Mouse (Mus musculus): ENCODE results near the gene Crebbp. TPM values are rescaled to one million over a fixed set of nuclear protein-coding genes. Genes with fewer than 3 reads are reported as not detected.
"Not testable (repeated sequence)": the region's sequence is repeated elsewhere in the genome, so short reads cannot be mapped to it uniquely, and the experiment has no call there.

Crebbp gene
- polyA plus RNA-seq, 1 experiment from 2014 or later, result 19.3 TPM

GRCm38 (mm10) chr16:4097521-4097920 is 116.3 kb downstream of the Crebbp start:
- Histone ChIP-seq H3K27me3 (replicated peaks; ENCODE audit: control insufficient read depth, insufficient read depth, low read length) (no peaks in the 10 kb centered on the region), H3K9me3 (ENCODE audit: control insufficient read depth, low read length) (no peaks in the 10 kb centered on the region), H3K4me3 (ENCODE audit: low read length) (no peak overlapping the region), H3K4me1 (ENCODE audit: control insufficient read depth, insufficient read depth, low read length) (no peaks in the 10 kb centered on the region), H3K4me2 (ENCODE audit: low read depth, low read length) (no peak overlapping the region), H3K9ac (ENCODE audit: low read depth, low read length) (no peak overlapping the region), H3K27ac (ENCODE audit: low read length) (no peak overlapping the region), H3K36me3 (ENCODE audit: control insufficient read depth, insufficient read depth, low read length) (peaks cover 33% of the 10 kb centered on the region)
- 92% methylated on average over 1 of the region's 1 CpGs for WGBS
- no peak for ATAC-seq

- no peaks in the 10 kb centered on the region for H3K9me3 ChIP-seq (ENCODE audit: control insufficient read depth, low read length)
- H3K4me2 ChIP-seq (ENCODE audit: low read depth, low read length), result no peak overlapping the region
- H3K36me3 ChIP-seq (ENCODE audit: control insufficient read depth, insufficient read depth, low read length), result peaks cover 35% of the 10 kb centered on the region
- H3K4me1 ChIP-seq (ENCODE audit: control insufficient read depth, insufficient read depth, low read length), result no peaks in the 10 kb centered on the region
- no peak overlapping the region for H3K4me3 ChIP-seq (ENCODE audit: low read length)
- ATAC-seq, result no peak
- no peak overlapping the region for H3K9ac ChIP-seq (ENCODE audit: low read depth, low read length)
- H3K27ac ChIP-seq (ENCODE audit: low read length), result no peak overlapping the region
- no peaks in the 10 kb centered on the region for H3K27me3 ChIP-seq (replicated peaks; ENCODE audit: control insufficient read depth, insufficient read depth, low read length)
These were observed 116.9 kb downstream of the Crebbp start for GRCm38 (mm10) chr16:4096898-4097297.

- 95% methylated on average over 3 of the region's 3 CpGs for WGBS
- ATAC-seq, result no peak
- Histone ChIP-seq H3K4me1 (ENCODE audit: control insufficient read depth, insufficient read depth, low read length) (no peaks in the 10 kb centered on the region), H3K27ac (ENCODE audit: low read length) (no peak overlapping the region), H3K9ac (ENCODE audit: low read depth, low read length) (no peak overlapping the region), H3K4me3 (ENCODE audit: low read length) (no peak overlapping the region), H3K36me3 (ENCODE audit: control insufficient read depth, insufficient read depth, low read length) (peaks cover 43% of the 10 kb centered on the region), H3K27me3 (replicated peaks; ENCODE audit: control insufficient read depth, insufficient read depth, low read length) (no peaks in the 10 kb centered on the region), H3K4me2 (ENCODE audit: low read depth, low read length) (no peak overlapping the region), H3K9me3 (ENCODE audit: control insufficient read depth, low read length) (no peaks in the 10 kb centered on the region)
These were observed 117.7 kb downstream of the Crebbp start for GRCm38 (mm10) chr16:4096141-4096540.

- Histone ChIP-seq H3K27ac (ENCODE audit: low read length) (no peak overlapping the region), H3K27me3 (replicated peaks; ENCODE audit: control insufficient read depth, insufficient read depth, low read length) (no peaks in the 10 kb centered on the region), H3K4me3 (ENCODE audit: low read length) (no peak overlapping the region), H3K4me1 (ENCODE audit: control insufficient read depth, insufficient read depth, low read length) (no peaks in the 10 kb centered on the region), H3K9ac (ENCODE audit: low read depth, low read length) (no peak overlapping the region), H3K4me2 (ENCODE audit: low read depth, low read length) (no peak overlapping the region), H3K36me3 (ENCODE audit: control insufficient read depth, insufficient read depth, low read length) (peaks cover 61% of the 10 kb centered on the region), H3K9me3 (ENCODE audit: control insufficient read depth, low read length) (no peaks in the 10 kb centered on the region)
- WGBS, result 91% methylated on average over 8 of the region's 8 CpGs
- ATAC-seq, result no peak
These were observed 126.4 kb downstream of the Crebbp start for GRCm38 (mm10) chr16:4087214-4087913.

GRCm38 (mm10) chr16:4085851-4086387 is 127.9 kb downstream of the Crebbp start:
- WGBS, result 93% methylated on average over 9 of the region's 9 CpGs
- no peak overlapping the region for H3K4me2 ChIP-seq (ENCODE audit: low read depth, low read length)
- no peak overlapping the region for H3K27ac ChIP-seq (ENCODE audit: low read length)
- peaks cover 49% of the 10 kb centered on the region for H3K36me3 ChIP-seq (ENCODE audit: control insufficient read depth, insufficient read depth, low read length)
- peak; percentile 55; the same call in 1 of the 2 replicates for ATAC-seq
- H3K9ac ChIP-seq (ENCODE audit: low read depth, low read length), result no peak overlapping the region
- no peaks in the 10 kb centered on the region for H3K27me3 ChIP-seq (replicated peaks; ENCODE audit: control insufficient read depth, insufficient read depth, low read length)
- no peaks in the 10 kb centered on the region for H3K9me3 ChIP-seq (ENCODE audit: control insufficient read depth, low read length)
- H3K4me3 ChIP-seq (ENCODE audit: low read length), result no peak overlapping the region
- H3K4me1 ChIP-seq (ENCODE audit: control insufficient read depth, insufficient read depth, low read length), result no peaks in the 10 kb centered on the region

- ATAC-seq, result no peak
- Histone ChIP-seq H3K4me2 (ENCODE audit: low read depth, low read length) (no peak overlapping the region), H3K9ac (ENCODE audit: low read depth, low read length) (no peak overlapping the region), H3K4me3 (ENCODE audit: low read length) (no peak overlapping the region), H3K27me3 (replicated peaks; ENCODE audit: control insufficient read depth, insufficient read depth, low read length) (no peaks in the 10 kb centered on the region), H3K9me3 (ENCODE audit: control insufficient read depth, low read length) (no peaks in the 10 kb centered on the region), H3K27ac (ENCODE audit: low read length) (no peak overlapping the region), H3K36me3 (ENCODE audit: control insufficient read depth, insufficient read depth, low read length) (peaks cover 40% of the 10 kb centered on the region), H3K4me1 (ENCODE audit: control insufficient read depth, insufficient read depth, low read length) (no peaks in the 10 kb centered on the region)
- WGBS, result 95% methylated on average over 7 of the region's 7 CpGs
These were observed 128.7 kb downstream of the Crebbp start for GRCm38 (mm10) chr16:4085051-4085450.

GRCm38 (mm10) chr16:4080419-4080818 is 133.4 kb downstream of the Crebbp start:
- not testable (repeated sequence) for H3K27me3 ChIP-seq (replicated peaks; ENCODE audit: control insufficient read depth, insufficient read depth, low read length); H3K4me3 ChIP-seq (ENCODE audit: low read length); H3K9ac ChIP-seq (ENCODE audit: low read depth, low read length); H3K4me1 ChIP-seq (ENCODE audit: control insufficient read depth, insufficient read depth, low read length); H3K27ac ChIP-seq (ENCODE audit: low read length); H3K9me3 ChIP-seq (ENCODE audit: control insufficient read depth, low read length); ATAC-seq; H3K4me2 ChIP-seq (ENCODE audit: low read depth, low read length)
- H3K36me3 ChIP-seq (ENCODE audit: control insufficient read depth, insufficient read depth, low read length), result peaks cover 16% of the 10 kb centered on the region
- WGBS, result 60% methylated on average over 3 of the region's 3 CpGs

GRCm38 (mm10) chr16:4079656-4080055 is 134.1 kb downstream of the Crebbp start:
- no peak overlapping the region for H3K27ac ChIP-seq (ENCODE audit: low read length)
- peaks cover 8% of the 10 kb centered on the region for H3K36me3 ChIP-seq (ENCODE audit: control insufficient read depth, insufficient read depth, low read length)
- H3K4me1 ChIP-seq (ENCODE audit: control insufficient read depth, insufficient read depth, low read length), result 0 out of 2 replicates have a peak, but pooled peaks cover 10% of the 10 kb centered on the region
- no peaks in the 10 kb centered on the region for H3K9me3 ChIP-seq (ENCODE audit: control insufficient read depth, low read length)
- no peak overlapping the region for H3K4me2 ChIP-seq (ENCODE audit: low read depth, low read length)
- ATAC-seq, result no peak
- no peak overlapping the region for H3K4me3 ChIP-seq (ENCODE audit: low read length)
- no peak overlapping the region for H3K9ac ChIP-seq (ENCODE audit: low read depth, low read length)
- WGBS, result 82% methylated on average over 1 of the region's 1 CpGs
- no peaks in the 10 kb centered on the region for H3K27me3 ChIP-seq (replicated peaks; ENCODE audit: control insufficient read depth, insufficient read depth, low read length)

GRCm38 (mm10) chr16:4078302-4078701 is 135.5 kb downstream of the Crebbp start:
- H3K27me3 ChIP-seq (replicated peaks; ENCODE audit: control insufficient read depth, insufficient read depth, low read length); H3K36me3 ChIP-seq (ENCODE audit: control insufficient read depth, insufficient read depth, low read length); H3K9ac ChIP-seq (ENCODE audit: low read depth, low read length); H3K9me3 ChIP-seq (ENCODE audit: control insufficient read depth, low read length); H3K27ac ChIP-seq (ENCODE audit: low read length); ATAC-seq: not testable (repeated sequence)
- Histone ChIP-seq H3K4me2 (ENCODE audit: low read depth, low read length) (peak overlapping the region; percentile 50; the same call in 1 of the 2 replicates), H3K4me1 (ENCODE audit: control insufficient read depth, insufficient read depth, low read length) (0 out of 2 replicates have a peak, but pooled peaks cover 10% of the 10 kb centered on the region), H3K4me3 (ENCODE audit: low read length) (peak overlapping the region; percentile 69)
- WGBS, result 63% methylated on average over 10 of the region's 10 CpGs
